Mouse (Mus musculus) spleen, adult 2 months (tissue): ENCODE measurements around the gene Abcc3. TPM values are rescaled to one million over a fixed set of nuclear protein-coding genes. Genes with fewer than 3 reads are reported as not detected.

Experiments
- DNase-seq, 2 experiments: peaks; one replicate each; pipeline versions ENCODE4 v3.0.0 to v3.0.0-alpha.2; 2012 to 2021; ENCODE audit warnings: low spot score in 2 of 2, low read depth in 1 of 2
- H3K27ac ChIP-seq: fragments of 200-500 bp; 2 replicates; pipeline ENCODE4 v1.5.1; 2012; ENCODE audit warnings: low read length, inconsistent platforms; ENCODE audit not compliant: insufficient read depth
- H3K27me3 ChIP-seq: fragments of 200-500 bp; 2 replicates; pipeline ENCODE4 v1.6.1; 2012; ENCODE audit warnings: mild to moderate bottlenecking, moderate library complexity, low read length, inconsistent platforms; ENCODE audit not compliant: control insufficient read depth, insufficient read depth
- H3K36me3 ChIP-seq: fragments of 200-500 bp; 2 replicates; pipeline ENCODE4 v1.6.1; 2012; ENCODE audit warnings: mild to moderate bottlenecking, low read length, inconsistent platforms; ENCODE audit not compliant: control insufficient read depth, insufficient read depth
- H3K4me1 ChIP-seq: fragments of 200-500 bp; 2 replicates; pipeline ENCODE4 v1.6.1; 2011; ENCODE audit warnings: inconsistent platforms; ENCODE audit not compliant: control insufficient read depth, insufficient read depth, insufficient read length
- H3K4me3 ChIP-seq: fragments of 200-500 bp; 2 replicates; pipeline ENCODE4 v1.5.1; 2011; ENCODE audit warnings: mild to moderate bottlenecking, inconsistent platforms; ENCODE audit not compliant: insufficient read depth, insufficient read length; ENCODE audit errors: extremely low read depth
- CTCF ChIP-seq: fragments of 200-500 bp; IDR thresholded peaks from 2 replicates; pipeline ENCODE4 v1.5.1; 2011; ENCODE audit warnings: mild to moderate bottlenecking, inconsistent platforms; ENCODE audit not compliant: insufficient read depth, insufficient read length, insufficient replicate concordance; ENCODE audit errors: extremely low read depth
- POLR2A ChIP-seq: fragments of 200-500 bp; IDR thresholded peaks from 2 replicates; pipeline ENCODE4 v1.6.1; 2011; ENCODE audit warnings: low read depth, low read length, inconsistent platforms
- WGBS: fragments of 180-500 bp; shearing (Covaris S2); methylation state at CpG from one replicate; pipeline ENCODE4 v1.1.7; 2018; 5-methylcytosine and 5-hydroxymethylcytosine counted together
- polyA plus RNA-seq: library from polyadenylated mRNA; depleted of rRNA; stranded (reverse); fragments of >200 nt; gene quantifications from 2 replicates; pipeline ENCODE4 v1.2.3, GENCODE M21; 2012

The Abcc3 gene
- polyA plus RNA-seq, 1 experiment = 58.7 TPM

DNA sequence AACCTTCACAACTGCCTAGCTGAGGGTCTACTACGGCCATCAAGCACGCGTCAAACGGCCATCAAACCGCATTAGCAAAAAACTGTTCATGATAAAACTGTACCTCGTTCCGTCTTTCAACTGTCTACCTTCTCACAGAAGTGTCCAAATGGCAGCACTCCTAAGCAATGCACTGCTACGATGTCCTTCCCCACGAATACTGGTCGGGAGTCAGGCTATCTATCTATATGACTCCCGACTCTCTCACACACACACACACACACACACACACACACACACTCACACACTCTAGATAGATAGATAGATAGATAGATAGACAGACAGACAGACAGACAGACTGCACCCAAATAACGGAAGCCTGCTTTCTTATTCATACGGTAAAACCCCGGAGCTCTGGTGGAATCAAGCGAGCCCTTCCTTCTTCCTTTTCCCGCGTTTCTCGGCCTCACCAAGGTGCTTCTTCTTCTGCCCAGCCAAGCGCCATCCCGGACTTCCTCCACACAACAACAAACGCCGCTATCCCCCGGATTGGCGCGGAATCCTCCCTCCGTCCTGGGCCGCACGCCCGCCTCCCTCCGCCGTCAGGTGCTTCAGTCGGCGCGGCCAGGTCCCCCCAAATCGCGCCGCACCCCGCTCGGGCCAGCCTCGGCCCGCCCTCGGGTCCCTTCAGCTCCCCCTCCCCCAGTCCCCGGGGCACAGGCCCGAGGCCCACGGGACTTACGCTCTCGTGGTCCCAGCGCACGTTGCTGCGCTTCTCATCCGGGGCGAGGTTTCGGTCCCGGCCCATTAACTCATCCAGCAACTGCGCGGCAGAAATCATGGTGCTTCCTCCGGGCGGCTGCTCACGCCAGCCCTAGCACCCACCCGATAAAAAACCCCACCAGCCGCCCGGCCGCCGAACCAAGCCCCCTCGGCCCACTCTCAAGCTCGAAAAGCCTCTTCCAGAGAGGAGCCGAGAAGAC is 71.5 kb downstream of the Abcc3 start:
- TF ChIP-seq POLR2A (no peak), CTCF (no peak)
- peak overlapping the region; percentile 77 for H3K4me3 ChIP-seq
- DNase-seq = peak in 1 of 2 experiments; percentile 27
- H3K27me3 ChIP-seq = no peaks in the 10 kb centered on the region
- no peaks in the 10 kb centered on the region for H3K36me3 ChIP-seq
- H3K4me1 ChIP-seq = peaks cover 3% of the 10 kb centered on the region; the same call in 1 of the 2 replicates
- WGBS = under 1% methylated on average over 62 of the region's 67 CpGs
- H3K27ac ChIP-seq = peak overlapping the region; percentile 91

DNA sequence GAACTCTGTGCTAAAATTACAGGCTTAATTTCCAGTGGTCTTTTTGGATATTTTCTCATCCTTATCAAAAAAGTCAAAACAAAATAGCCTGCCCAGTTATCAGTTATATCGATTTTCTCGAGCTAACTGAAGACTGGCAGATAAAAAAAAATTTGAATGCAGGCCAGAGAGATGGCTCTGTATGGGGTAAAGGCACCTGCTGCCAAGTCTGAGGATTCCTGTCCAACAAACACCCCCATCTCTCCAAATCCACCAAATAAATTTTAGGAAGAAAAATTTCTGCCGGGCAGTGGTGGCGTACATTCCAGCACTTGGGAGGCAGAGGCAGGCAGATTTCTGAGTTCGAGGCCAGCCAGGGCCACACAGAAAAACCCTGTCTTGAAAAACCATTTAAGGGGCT is 74.7 kb downstream of the Abcc3 start:
- Histone ChIP-seq H3K4me1 (peaks cover 7% of the 10 kb centered on the region; the same call in 1 of the 2 replicates), H3K36me3 (no peaks in the 10 kb centered on the region; the same call in 1 of the 2 replicates), H3K4me3 (no peak overlapping the region), H3K27ac (no peak overlapping the region), H3K27me3 (no peaks in the 10 kb centered on the region)
- TF ChIP-seq CTCF = no peak
- DNase-seq = no peak
- 76% methylated on average over 5 of the region's 5 CpGs for WGBS

- 40% methylated on average over 4 of the region's 4 CpGs for WGBS
- no peak for DNase-seq
- no peaks in the 10 kb centered on the region; the same call in 1 of the 2 replicates for H3K36me3 ChIP-seq
- H3K27me3 ChIP-seq = no peaks in the 10 kb centered on the region
- TF ChIP-seq POLR2A = no peak
- no peak overlapping the region for H3K4me3 ChIP-seq
- peaks cover 7% of the 10 kb centered on the region; the same call in 1 of the 2 replicates for H3K4me1 ChIP-seq
- H3K27ac ChIP-seq = no peak overlapping the region
These were observed 75.3 kb downstream of the Abcc3 start for GRCm38 (mm10) chr11:94317515-94317914.

- no peak for DNase-seq
- Histone ChIP-seq H3K4me1 (peaks cover 7% of the 10 kb centered on the region; the same call in 1 of the 2 replicates), H3K27me3 (no peaks in the 10 kb centered on the region), H3K27ac (no peak overlapping the region), H3K4me3 (no peak overlapping the region), H3K36me3 (no peaks in the 10 kb centered on the region; the same call in 1 of the 2 replicates)
- no peak for TF ChIP-seq CTCF
- WGBS = 55% methylated on average over 1 of the region's 1 CpGs
These were observed 75.8 kb downstream of the Abcc3 start for GRCm38 (mm10) chr11:94317014-94317413.

- DNase-seq = no peak
- no peaks in the 10 kb centered on the region for H3K27me3 ChIP-seq
- no peak overlapping the region for H3K4me3 ChIP-seq
- TF ChIP-seq POLR2A (no peak), CTCF (no peak)
- H3K4me1 ChIP-seq = peaks cover 7% of the 10 kb centered on the region; the same call in 1 of the 2 replicates
- no peak overlapping the region for H3K27ac ChIP-seq
- 83% methylated on average over 2 of the region's 2 CpGs for WGBS
- H3K36me3 ChIP-seq = no peaks in the 10 kb centered on the region; the same call in 1 of the 2 replicates
These were observed 76.3 kb downstream of the Abcc3 start for GRCm38 (mm10) chr11:94316528-94316927.

- H3K27ac ChIP-seq = no peak overlapping the region
- no peaks in the 10 kb centered on the region; the same call in 1 of the 2 replicates for H3K36me3 ChIP-seq
- WGBS = 71% methylated on average over 1 of the region's 1 CpGs
- H3K27me3 ChIP-seq = no peaks in the 10 kb centered on the region
- H3K4me3 ChIP-seq = no peak overlapping the region
- H3K4me1 ChIP-seq = peaks cover 7% of the 10 kb centered on the region; the same call in 1 of the 2 replicates
- TF ChIP-seq CTCF = no peak
- no peak for TF ChIP-seq POLR2A
- DNase-seq = no peak
These were observed 77.5 kb downstream of the Abcc3 start for GRCm38 (mm10) chr11:94315308-94315707.

DNA sequence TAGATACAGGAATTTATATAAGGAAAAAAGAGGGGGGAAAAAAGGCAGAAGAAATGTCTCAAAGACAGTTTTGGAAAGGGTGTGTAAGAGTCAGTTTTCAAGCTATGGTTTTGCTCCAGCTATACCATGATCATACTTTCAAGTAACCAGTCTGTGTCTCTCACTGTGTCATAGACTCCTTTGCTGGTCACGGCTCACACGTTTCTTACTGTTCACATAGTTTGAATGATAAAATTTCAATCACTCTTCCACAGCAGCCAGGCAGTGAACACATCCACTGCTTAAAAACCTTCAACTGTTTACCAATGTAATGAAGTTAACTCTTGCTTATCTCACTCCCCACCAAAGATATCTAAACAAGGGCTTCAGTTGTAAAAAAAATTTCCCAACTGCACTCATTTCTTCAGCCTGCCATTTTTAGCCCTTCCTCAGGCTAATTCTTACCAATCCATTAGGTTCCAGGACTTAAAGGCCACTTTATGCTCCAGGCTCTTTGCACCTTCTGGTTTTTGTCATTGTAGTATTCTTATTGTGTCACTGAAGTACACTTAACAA is 78.6 kb downstream of the Abcc3 start:
- peaks cover 7% of the 10 kb centered on the region; the same call in 1 of the 2 replicates for H3K4me1 ChIP-seq
- no peak overlapping the region for H3K4me3 ChIP-seq
- no peak for TF ChIP-seq CTCF
- no peak for TF ChIP-seq POLR2A
- WGBS = 68% methylated on average over 2 of the region's 2 CpGs
- no peaks in the 10 kb centered on the region for H3K27me3 ChIP-seq
- H3K36me3 ChIP-seq = no peaks in the 10 kb centered on the region; the same call in 1 of the 2 replicates
- no peak overlapping the region for H3K27ac ChIP-seq
- DNase-seq = no peak
